Mouse (Mus musculus) large intestine, adult 2 months (tissue): ENCODE data around the gene Rpgrip1. TPM values are rescaled to one million over a fixed set of nuclear protein-coding genes. Genes with fewer than 3 reads are reported as not detected.

Source experiments
- DNase-seq: peaks from one replicate; pipeline ENCODE4 v3.0.0-alpha.2; 2012; ENCODE audit warnings: low read depth, low spot score
- WGBS: fragments of 180-500 bp; shearing (Covaris S2); methylation state at CpG from one replicate; pipeline ENCODE4 v1.1.7; 2018; 5-methylcytosine and 5-hydroxymethylcytosine counted together
- polyA plus RNA-seq: library from polyadenylated mRNA; depleted of rRNA; stranded (reverse); fragments of >200 nt; gene quantifications from 2 replicates; pipeline ENCODE4 v1.2.3, GENCODE M21; 2012

Gene Rpgrip1
- polyA plus RNA-seq, 1 experiment, result 0.84 TPM

- WGBS, result 92% methylated on average over 5 of the region's 5 CpGs
- DNase-seq, result no peak
These were observed 6.7 kb downstream of the Rpgrip1 start for GRCm38 (mm10) chr14:52117241-52117640.

- WGBS, result 26% methylated on average over 8 of the region's 8 CpGs
- no peak for DNase-seq
These were observed 7.9 kb downstream of the Rpgrip1 start for GRCm38 (mm10) chr14:52118456-52118822.

- 1% methylated on average over 38 of the region's 38 CpGs for WGBS
- no peak for DNase-seq
These were observed 8.5 kb downstream of the Rpgrip1 start for GRCm38 (mm10) chr14:52118823-52119608.

GRCm38 (mm10) chr14:52120169-52120568 lies 9.7 kb downstream of the Rpgrip1 start:
- DNase-seq, result no peak

GRCm38 (mm10) chr14:52123918-52124317 lies 13.4 kb downstream of the Rpgrip1 start:
- 22% methylated on average over 4 of the region's 4 CpGs for WGBS
- no peak for DNase-seq

More at GRCm38 (mm10) chr14:52120169-52120568, 9.7 kb downstream of the Rpgrip1 start:
- WGBS, result 34% methylated on average over 7 of the region's 7 CpGs

- no peak for DNase-seq
- WGBS, result 94% methylated on average over 3 of the region's 3 CpGs
These were observed 14.1 kb downstream of the Rpgrip1 start for GRCm38 (mm10) chr14:52124636-52125035.

DNA sequence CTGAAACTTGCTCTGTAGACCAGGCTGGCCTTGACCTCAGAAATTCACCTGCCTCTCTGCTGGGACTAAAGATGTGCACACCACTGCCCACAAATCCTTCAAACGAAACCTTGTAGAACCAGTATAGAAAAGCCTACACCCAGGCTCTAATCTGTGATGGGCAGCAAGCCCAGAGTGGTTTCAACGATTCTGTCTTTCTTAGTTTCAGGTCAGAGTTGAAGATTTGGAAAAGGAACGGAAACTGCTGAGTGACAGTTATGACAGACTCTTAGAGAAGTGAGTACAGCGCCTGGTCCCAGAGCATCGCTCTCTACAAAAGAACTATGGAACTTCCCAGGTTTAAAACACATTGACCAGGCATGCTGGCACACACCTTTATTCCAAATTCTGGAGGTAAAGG lies 23.1 kb downstream of the Rpgrip1 start:
- DNase-seq, result no peak
- 49% methylated on average over 5 of the region's 5 CpGs for WGBS

DNA sequence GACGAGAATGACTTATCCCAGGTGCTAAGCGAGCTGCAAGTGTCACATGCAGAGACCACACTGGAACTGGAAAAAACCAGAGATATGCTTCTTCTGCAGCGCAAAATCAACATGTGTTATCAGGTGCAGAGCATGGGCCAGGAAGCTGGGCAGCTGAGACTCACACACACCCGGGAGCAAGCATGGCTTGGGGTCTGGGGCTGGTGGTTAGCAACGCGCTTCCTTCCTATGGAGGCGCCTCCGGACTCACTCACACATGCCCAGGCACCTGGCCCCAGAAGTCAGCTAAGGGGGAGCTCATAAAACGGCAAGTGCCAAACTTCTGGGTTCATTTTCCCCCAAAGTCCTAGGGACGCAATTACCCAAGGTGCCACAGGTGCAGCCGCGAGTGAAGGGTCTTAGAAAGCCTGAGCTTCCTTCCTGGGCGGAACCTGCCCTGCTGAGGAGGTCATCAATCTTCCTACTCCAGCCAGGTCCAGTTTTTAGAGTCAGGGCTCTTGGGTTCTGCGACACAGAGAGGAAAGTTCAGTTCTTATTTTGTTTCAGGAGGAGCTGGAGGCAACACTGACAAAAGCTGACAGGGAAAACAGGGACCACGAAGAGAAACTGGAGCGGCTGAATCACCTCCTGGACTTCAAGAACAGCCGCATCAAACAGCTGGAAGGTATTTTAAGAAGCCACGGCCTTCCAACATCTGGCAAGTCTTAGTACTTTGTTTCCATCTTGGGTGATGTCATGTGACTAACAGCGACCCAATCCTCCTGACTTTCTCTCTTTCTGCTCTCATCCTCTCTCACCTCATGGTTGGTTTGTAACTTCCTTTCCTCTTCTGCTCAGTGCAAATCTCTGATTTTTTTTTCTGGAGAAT lies 30.3 kb downstream of the Rpgrip1 start:
- DNase-seq, result no peak
- 46% methylated on average over 19 of the region's 19 CpGs for WGBS

GRCm38 (mm10) chr14:52141445-52142127 lies 31.1 kb downstream of the Rpgrip1 start:
- no peak for DNase-seq

DNA sequence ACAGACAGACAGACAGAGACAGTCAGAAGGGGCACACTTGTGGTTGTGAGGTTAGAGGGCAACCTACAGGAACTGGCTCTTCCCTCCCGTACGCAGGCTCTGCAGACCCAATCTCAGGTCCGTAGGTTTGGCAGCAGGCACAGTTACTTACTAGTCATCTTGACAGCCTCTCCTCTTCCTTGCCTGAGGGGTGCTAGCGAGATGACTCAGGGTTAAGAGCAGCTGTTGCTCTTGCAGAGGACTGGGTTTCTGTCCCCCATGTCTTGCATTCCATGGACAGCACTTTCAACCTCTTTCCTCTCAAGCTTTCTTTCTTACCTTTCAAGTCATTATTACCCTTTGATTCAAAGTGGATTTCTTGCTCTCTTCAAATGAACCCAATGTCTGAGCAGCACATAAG lies 33.7 kb downstream of the Rpgrip1 start:
- no peak for DNase-seq
- 77% methylated on average over 4 of the region's 4 CpGs for WGBS

More at GRCm38 (mm10) chr14:52141445-52142127, 31.1 kb downstream of the Rpgrip1 start:
- WGBS, result 32% methylated on average over 16 of the region's 16 CpGs

DNA sequence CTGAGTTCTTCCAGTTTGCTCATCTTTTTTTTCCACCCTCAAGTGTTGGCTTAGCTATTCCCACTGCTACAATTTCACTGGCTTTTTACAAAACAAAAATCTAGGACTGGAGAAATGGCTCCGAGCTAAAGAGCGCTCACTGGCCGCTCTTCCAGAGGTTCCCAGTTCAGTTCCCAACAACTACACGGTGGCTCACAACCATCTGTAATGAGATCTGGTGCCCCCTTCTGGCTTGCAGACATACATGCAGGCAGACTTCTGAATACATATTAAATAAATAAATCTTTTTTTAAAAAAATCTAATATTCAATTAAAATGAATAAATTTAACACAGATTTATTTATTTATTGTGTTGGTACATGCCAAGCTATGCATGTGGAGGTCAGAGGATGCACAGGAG lies 36.0 kb downstream of the Rpgrip1 start:
- WGBS, result 73% methylated on average over 4 of the region's 4 CpGs
- DNase-seq, result no peak

DNA sequence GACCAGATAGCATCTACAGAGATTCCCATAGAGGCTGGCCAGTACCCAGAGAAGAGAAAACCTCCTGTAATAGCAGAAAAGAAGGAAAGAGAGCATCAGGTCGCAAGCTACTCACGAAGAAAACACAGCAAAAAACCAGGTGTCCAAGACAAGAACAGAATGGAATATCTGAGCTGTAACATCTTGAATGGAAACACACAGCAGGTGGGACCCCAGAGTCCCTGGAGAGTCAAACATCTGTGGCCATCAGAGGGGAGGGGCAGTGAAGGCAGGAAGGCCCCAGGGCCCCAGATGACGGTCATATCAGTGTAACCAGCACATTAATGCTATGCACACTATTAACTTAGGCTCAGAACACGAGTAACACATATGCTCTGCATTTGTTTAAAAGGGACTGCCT lies 39.4 kb downstream of the Rpgrip1 start:
- 66% methylated on average over 4 of the region's 4 CpGs for WGBS
- DNase-seq, result no peak

DNA sequence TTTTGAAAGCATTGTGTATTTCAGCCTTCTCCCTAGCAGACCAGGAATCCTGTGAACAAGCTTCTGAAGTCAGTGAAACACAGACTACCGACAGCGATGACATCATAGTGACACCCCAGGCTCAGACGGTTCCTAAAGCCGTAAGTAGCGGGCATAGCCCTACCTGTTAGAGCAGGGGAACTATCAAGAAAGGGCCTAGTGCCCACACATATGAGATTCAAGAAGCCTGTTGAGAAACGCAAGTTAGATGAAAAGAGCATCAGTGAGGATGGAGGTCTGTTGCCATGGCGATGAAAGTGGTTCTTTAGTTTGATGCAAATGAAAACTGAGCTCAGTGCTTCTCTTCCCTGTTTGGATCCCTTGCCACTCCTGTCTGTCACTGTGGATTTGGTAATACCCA lies 41.7 kb downstream of the Rpgrip1 start:
- 46% methylated on average over 7 of the region's 7 CpGs for WGBS
- no peak for DNase-seq

- no peak for DNase-seq
- WGBS, result 61% methylated on average over 3 of the region's 3 CpGs
These were observed 42.1 kb downstream of the Rpgrip1 start for GRCm38 (mm10) chr14:52152613-52153012.

DNA sequence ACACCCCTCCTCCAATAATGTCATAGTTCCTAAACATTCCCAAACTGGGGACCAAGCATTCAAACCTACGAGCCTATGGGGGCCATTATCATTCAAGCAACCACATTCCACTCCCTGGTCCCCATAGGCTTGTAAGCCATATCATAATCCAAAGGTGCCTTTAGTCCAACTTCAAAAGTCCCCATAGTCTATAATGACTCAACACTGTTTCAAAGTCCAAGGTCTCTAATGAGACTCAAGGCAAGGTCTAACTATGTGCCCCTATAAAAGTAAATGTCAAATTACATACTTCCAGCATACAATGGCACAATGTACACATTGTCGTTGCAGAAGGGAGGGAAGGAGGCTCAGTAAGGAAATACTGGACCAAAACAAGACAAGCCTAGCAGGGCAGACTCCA lies 44.5 kb downstream of the Rpgrip1 start:
- WGBS, result 36% methylated on average over 2 of the region's 2 CpGs
- no peak for DNase-seq

DNA sequence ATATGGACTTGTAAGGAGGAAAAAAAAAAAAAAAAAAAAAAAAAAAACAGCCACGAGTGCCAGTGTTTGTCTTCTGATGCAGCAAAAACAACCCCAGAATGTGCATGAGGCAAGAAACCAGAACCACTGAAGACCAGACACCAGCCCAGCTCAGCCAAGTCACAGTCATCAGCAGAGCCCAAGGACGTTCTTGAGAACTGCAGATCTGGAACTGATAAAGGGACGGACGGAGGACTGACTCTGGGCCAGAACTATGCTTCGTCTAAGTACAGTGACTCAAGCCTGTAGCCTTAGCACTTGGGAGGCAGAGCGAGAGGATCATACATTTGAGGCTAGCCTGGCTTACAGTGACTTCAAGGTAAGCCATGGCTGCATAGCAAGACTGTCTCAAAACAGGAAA lies 50.4 kb downstream of the Rpgrip1 start:
- no peak for DNase-seq
- WGBS, result 82% methylated on average over 6 of the region's 6 CpGs

DNA sequence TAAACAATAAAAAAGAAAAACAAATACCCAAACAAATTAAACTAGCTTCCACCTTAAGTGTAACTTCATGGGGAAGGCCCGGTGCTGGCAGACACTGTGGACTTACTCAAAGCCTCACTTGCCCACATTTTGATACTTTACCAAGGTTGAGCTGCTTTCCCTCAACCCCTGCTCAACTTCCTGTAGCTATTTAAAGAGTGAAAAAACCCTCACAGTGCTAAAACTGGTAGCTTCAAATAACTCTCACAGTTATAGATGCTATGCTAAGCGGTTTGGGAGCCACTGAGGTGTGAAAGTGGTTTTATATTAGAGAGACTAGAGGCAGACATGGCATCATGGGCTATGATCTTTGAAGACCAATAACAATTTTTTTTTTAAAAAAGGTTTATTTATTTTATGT lies 56.1 kb downstream of the Rpgrip1 start:
- no peak for DNase-seq
- WGBS, result 78% methylated on average over 2 of the region's 2 CpGs

- WGBS, result 83% methylated on average over 1 of the region's 1 CpGs
- no peak for DNase-seq
These were observed 78.3 kb downstream of the Rpgrip1 start for GRCm38 (mm10) chr14:52188788-52189187.

- 62% methylated on average over 2 of the region's 2 CpGs for WGBS
- DNase-seq, result no peak
These were observed 79.0 kb downstream of the Rpgrip1 start for GRCm38 (mm10) chr14:52189519-52189918.

DNA sequence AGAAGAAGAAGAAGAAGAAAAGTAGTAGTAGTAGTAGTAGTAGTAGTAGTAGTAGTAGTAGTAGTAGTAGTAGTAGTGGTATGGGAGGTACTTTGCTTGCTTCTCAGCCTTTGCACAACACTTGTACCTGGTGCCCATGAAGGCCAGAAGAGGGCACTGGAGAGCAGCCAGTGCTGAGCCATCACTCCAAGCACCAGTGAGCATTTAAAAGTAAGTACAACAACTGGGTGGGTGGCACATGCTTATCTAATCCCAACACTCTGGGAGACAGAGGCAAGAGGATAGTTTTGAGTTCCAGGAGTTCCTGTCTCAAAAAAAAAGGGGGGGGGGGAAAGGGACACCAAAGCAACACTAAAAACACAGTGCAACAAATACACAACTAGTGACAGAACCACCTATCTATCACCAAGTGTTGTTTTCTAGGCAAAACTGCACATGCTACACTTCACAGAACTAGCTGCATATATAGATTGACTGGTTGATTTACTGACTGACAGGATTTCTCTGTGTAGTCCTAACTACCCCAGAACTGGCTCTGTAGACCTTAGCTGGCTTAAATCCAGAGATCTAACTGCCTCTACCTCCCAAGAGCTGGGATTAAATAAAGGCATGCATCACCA lies 80.3 kb downstream of the Rpgrip1 start:
- DNase-seq, result peak; percentile 18
